In genomic region chr4:76089866-76090265, GRCm38 (mm10) we compare ENCODE assay signal across 21 mouse cellular contexts.
DNase-seq lines count a peak whose midpoint lies in the region; TF ChIP-seq lines count a peak whose summit lies in the region.
"Had no signal": no experiment of that assay in that cellular context is flagged by ENCODE, and none has a peak within 500 bp of the region (broad histone marks: within the 10 kb centered on the region; RNA-seq: fewer than 3 reads in every experiment).

No protein-coding gene starts in this region.

- no peak for TF ChIP-seq CTCF in left cerebral cortex, adult 2 months (IDR thresholded peaks at IDR 0.05)

- H3K27me3 ChIP-seq in myocyte (ENCODE audit: control insufficient read depth, insufficient read depth, insufficient read length) = no peaks in the 10 kb centered on the region
- H3K27me3 ChIP-seq: forebrain, embryonic 13.5 days; heart, embryonic 12.5 days; midbrain, embryonic 15.5 days; Patski had no signal

- TF ChIP-seq POLR2A in myocyte (IDR thresholded peaks at IDR 0.05; ENCODE audit: insufficient read length, low read depth) = no peak

- peak; percentile 16 for DNase-seq in adrenal gland, postnatal 10 days
- no peak for DNase-seq in adrenal gland, adult 18-20 months (ENCODE audit: low spot score in 2 of 2)
- DNase-seq in heart, adult 18-20 months = peak; percentile 10 to 17
- DNase-seq in heart, adult 11 months = no peak
- DNase-seq in lung, postnatal 25 days (ENCODE audit: low spot score) = peak; percentile 1
- DNase-seq in lung, postnatal 14 days = no peak
- no peak for DNase-seq in left cerebral cortex, adult 2 months (ENCODE audit: extremely low spot score in 1 of 2, low spot score in 2 of 2)
- DNase-seq: gastrocnemius, postnatal 36 days; kidney, postnatal 25 days; left cerebral cortex, postnatal 4 days; liver; lung, postnatal 10 days; retina, postnatal 1 day; right cerebral cortex, postnatal 4 days had no signal

- no peak overlapping the region for H3K4me2 ChIP-seq in myocyte (ENCODE audit: low read depth)
- H3K4me2 ChIP-seq: forebrain, embryonic 13.5 days; heart, embryonic 12.5 days; hindbrain, embryonic 14.5 days; midbrain, embryonic 15.5 days had no signal

- H3K36me3 ChIP-seq in myocyte (ENCODE audit: control insufficient read depth, insufficient read depth) = peaks cover 3% of the 10 kb centered on the region
- H3K36me3 ChIP-seq: midbrain, embryonic 15.5 days had no signal

- no peaks in the 10 kb centered on the region for H3K79me2 ChIP-seq in myocyte (ENCODE audit: control insufficient read depth, insufficient read depth)

- H3ac ChIP-seq in myocyte (ENCODE audit: control insufficient read depth, insufficient read length) = no peak overlapping the region

- no peak overlapping the region for H3K27ac ChIP-seq in left cerebral cortex, adult 2 months
- H3K27ac ChIP-seq: forebrain, embryonic 13.5 days; hindbrain, embryonic 14.5 days; midbrain, embryonic 15.5 days; stomach, postnatal 0 days had no signal

- intact Hi-C loops in left cerebral cortex, adult 2 months (cut with DNase I) = no loop called here

- no peak overlapping the region for H3K4me3 ChIP-seq in myocyte
- H3K4me3 ChIP-seq in left cerebral cortex, adult 2 months = no peak overlapping the region
- H3K4me3 ChIP-seq: forebrain, embryonic 13.5 days; heart, embryonic 12.5 days; midbrain, embryonic 15.5 days had no signal

TF ChIP-seq in myocyte, 11 proteins besides CTCF, POLR2A, EP300 and RAD21:
- 0 out of 2 replicates have a peak, but pooled peaks have one; percentile 61 for TF ChIP-seq CEBPB (IDR thresholded peaks at IDR 0.05; ENCODE audit: insufficient read depth, poor library complexity, severe bottlenecking)
- no peak for TF ChIP-seq TCF12 (IDR thresholded peaks at IDR 0.05; ENCODE audit: insufficient read depth, poor library complexity, severe bottlenecking)

Comparison
In these comparisons a context has a peak if more than half of its experiments do, and no peak if none do; other contexts are left out.
1. DNase-seq: peak in adrenal gland, postnatal 10 days (single experiment), heart, adult 18-20 months (2 of 2) and lung, postnatal 25 days (single experiment); none in adrenal gland, adult 18-20 months (0 of 2), heart, adult 11 months (single experiment), lung, postnatal 14 days (single experiment) and left cerebral cortex, adult 2 months (0 of 2).